Mouse (Mus musculus): ENCODE measurements around the gene Gm49354. TPM values are rescaled to one million over a fixed set of nuclear protein-coding genes. Genes with fewer than 3 reads are reported as not detected.
"Not testable (repeated sequence)": the region's sequence is repeated elsewhere in the genome, so short reads cannot be mapped to it uniquely, and the experiment has no call there.

Gene Gm49354
- polyA plus RNA-seq, 1 experiment from 2014 or later = not detected

DNA sequence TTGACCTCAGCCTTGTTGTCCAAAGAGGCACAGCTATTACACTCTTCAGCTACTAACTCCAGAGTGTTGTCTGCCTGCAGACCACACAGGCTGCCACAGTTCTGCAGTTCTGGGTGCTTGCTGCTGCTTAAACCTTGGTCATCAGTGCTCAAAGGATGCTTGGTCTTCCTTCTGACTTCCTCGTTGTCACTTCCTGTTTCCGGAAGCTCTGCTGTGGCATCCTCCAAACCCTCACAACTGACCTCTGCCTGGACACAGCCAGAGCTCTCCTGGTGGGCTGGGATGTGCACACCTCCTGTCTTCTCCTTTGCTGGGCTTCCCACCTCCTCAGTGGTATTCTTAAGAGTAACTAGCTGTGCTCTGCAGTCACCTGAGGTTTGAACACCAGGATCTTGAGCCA, 18.0 kb upstream of the Gm49354 start:
- no peaks in the 10 kb centered on the region for H3K4me1 ChIP-seq (ENCODE audit: control insufficient read depth, insufficient read depth, low read length)
- no peaks in the 10 kb centered on the region for H3K27me3 ChIP-seq (ENCODE audit: control insufficient read depth, insufficient read depth, low read length)
- no peak overlapping the region for H3K4me2 ChIP-seq (replicated peaks; ENCODE audit: low read depth, low read length)
- H3K9me3 ChIP-seq (ENCODE audit: control insufficient read depth, low read length) = no peaks in the 10 kb centered on the region
- WGBS = 84% methylated on average over 2 of the region's 2 CpGs
- H3K9ac ChIP-seq (ENCODE audit: low read depth, low read length) = no peak overlapping the region
- H3K4me3 ChIP-seq (ENCODE audit: low read length) = no peak overlapping the region
- no peak for ATAC-seq (ENCODE audit: low FRiP score, low TSS enrichment)
- peaks cover 98% of the 10 kb centered on the region for H3K36me3 ChIP-seq (ENCODE audit: control insufficient read depth, insufficient read depth, low read length)
- H3K27ac ChIP-seq (ENCODE audit: low read depth, low read length) = no peak overlapping the region

DNA sequence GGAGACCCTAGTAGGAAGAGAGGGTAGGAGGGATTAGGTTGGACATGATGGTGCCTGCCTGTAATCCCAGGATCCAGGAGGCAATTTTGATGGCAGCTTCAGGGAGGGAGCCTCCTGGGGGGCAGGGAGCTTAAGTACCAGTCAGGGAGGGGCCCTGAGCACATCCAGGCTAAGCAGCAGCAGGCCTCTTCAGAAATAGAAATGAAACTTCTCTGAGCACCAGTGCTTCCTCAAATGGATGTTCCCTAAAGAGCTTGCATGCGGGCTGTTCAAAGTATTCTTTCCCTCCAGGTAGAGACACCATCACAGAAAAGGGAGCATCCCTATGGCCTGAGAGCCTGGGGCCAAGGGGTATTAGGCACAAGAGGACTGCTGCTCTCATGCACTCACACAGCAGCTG, 16.3 kb upstream of the Gm49354 start:
- no peaks in the 10 kb centered on the region for H3K27me3 ChIP-seq (ENCODE audit: control insufficient read depth, insufficient read depth, low read length)
- no peak overlapping the region for H3K4me3 ChIP-seq (ENCODE audit: low read length)
- H3K36me3 ChIP-seq (ENCODE audit: control insufficient read depth, insufficient read depth, low read length) = peaks cover 97% of the 10 kb centered on the region
- no peak for ATAC-seq (ENCODE audit: low FRiP score, low TSS enrichment)
- WGBS = 100% methylated on average over 1 of the region's 1 CpGs
- H3K4me2 ChIP-seq (replicated peaks; ENCODE audit: low read depth, low read length) = no peak overlapping the region
- H3K4me1 ChIP-seq (ENCODE audit: control insufficient read depth, insufficient read depth, low read length) = no peaks in the 10 kb centered on the region
- no peak overlapping the region for H3K9ac ChIP-seq (ENCODE audit: low read depth, low read length)
- H3K9me3 ChIP-seq (ENCODE audit: control insufficient read depth, low read length) = no peaks in the 10 kb centered on the region
- no peak overlapping the region for H3K27ac ChIP-seq (ENCODE audit: low read depth, low read length)

DNA sequence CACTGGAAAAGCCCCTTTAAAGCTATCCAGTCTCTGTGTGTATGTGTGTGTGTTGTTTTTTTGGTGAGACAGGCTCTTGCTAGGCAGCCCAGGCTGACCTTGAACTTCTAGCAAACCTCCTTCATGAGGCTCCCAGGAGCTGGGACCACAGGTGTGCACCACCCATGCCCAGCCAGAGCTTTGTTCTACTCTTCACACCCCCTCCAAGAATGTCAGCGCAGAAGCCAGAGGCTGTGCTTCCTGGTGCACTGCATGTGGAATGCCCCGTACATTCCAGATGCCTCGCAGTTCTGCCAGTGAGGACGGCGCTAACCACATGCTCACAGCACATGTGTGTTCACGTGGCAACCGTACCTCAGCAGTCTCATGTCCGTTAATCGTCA, 14.4 kb upstream of the Gm49354 start:
- no peaks in the 10 kb centered on the region for H3K4me1 ChIP-seq (ENCODE audit: control insufficient read depth, insufficient read depth, low read length)
- H3K9me3 ChIP-seq (ENCODE audit: control insufficient read depth, low read length) = no peaks in the 10 kb centered on the region
- ATAC-seq (ENCODE audit: low FRiP score, low TSS enrichment) = no peak
- H3K27ac ChIP-seq (ENCODE audit: low read depth, low read length) = no peak overlapping the region
- no peak overlapping the region for H3K4me3 ChIP-seq (ENCODE audit: low read length)
- H3K27me3 ChIP-seq (ENCODE audit: control insufficient read depth, insufficient read depth, low read length) = no peaks in the 10 kb centered on the region
- H3K36me3 ChIP-seq (ENCODE audit: control insufficient read depth, insufficient read depth, low read length) = peaks cover 97% of the 10 kb centered on the region
- no peak overlapping the region for H3K4me2 ChIP-seq (replicated peaks; ENCODE audit: low read depth, low read length)
- no peak overlapping the region for H3K9ac ChIP-seq (ENCODE audit: low read depth, low read length)
- WGBS = 94% methylated on average over 9 of the region's 9 CpGs

DNA sequence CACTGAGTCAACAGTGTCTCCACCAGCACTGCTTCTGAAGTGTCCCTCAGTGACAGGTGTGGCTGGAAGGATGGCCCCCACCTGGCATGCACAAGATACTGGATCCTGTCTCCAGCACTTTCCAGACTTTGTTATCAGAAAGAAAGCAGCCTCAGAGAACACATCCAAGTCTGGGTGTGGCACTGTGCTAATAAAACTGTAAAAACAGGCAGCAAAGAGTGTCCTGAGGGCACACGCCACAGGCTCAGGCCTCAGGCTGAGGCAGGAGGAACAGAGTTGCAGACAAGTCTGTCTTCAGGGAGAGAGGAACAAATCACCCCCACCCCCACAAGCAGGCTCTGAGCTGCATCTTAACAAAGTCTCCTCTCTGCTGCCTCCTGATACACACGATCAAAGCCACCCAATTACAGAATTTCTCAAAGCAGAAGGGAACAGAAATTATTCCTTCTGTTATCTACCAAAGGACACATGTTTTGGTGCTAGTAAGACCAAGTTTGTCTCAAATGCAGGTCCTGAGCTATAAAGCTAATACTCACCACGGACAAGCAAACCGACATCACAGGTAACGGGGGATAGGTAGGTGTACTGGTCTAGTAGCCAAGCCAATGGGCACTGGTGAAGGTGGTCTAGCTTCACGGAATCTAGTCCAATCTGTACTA, 13.9 kb upstream of the Gm49354 start:
- H3K4me1 ChIP-seq (ENCODE audit: control insufficient read depth, insufficient read depth, low read length) = no peaks in the 10 kb centered on the region
- 90% methylated on average over 6 of the region's 6 CpGs for WGBS
- ATAC-seq (ENCODE audit: low FRiP score, low TSS enrichment) = no peak
- H3K27me3 ChIP-seq (ENCODE audit: control insufficient read depth, insufficient read depth, low read length) = no peaks in the 10 kb centered on the region
- H3K36me3 ChIP-seq (ENCODE audit: control insufficient read depth, insufficient read depth, low read length) = peaks cover 98% of the 10 kb centered on the region
- H3K4me2 ChIP-seq (replicated peaks; ENCODE audit: low read depth, low read length) = no peak overlapping the region
- H3K4me3 ChIP-seq (ENCODE audit: low read length) = no peak overlapping the region
- no peak overlapping the region for H3K9ac ChIP-seq (ENCODE audit: low read depth, low read length)
- H3K9me3 ChIP-seq (ENCODE audit: control insufficient read depth, low read length) = no peaks in the 10 kb centered on the region
- H3K27ac ChIP-seq (ENCODE audit: low read depth, low read length) = no peak overlapping the region

DNA sequence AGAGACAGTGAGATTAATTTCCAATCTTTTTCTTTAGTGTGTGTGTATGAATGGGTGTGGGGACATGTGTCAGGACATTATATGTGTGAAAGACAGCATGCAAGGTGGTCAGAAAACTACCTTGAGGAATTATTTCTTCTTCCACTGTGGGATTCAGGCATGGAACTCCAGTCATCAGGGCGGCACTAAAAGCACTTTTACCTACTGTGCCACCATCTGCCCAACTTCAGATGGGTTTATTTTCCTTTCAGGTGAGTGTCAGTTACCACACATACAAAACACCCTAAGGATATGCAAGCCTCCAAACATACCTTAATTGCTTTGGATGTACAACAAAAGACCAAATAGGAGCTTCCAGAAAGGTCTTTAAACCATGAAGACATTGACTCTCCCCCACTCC, 12.7 kb upstream of the Gm49354 start:
- H3K27me3 ChIP-seq (ENCODE audit: control insufficient read depth, insufficient read depth, low read length) = no peaks in the 10 kb centered on the region
- H3K9me3 ChIP-seq (ENCODE audit: control insufficient read depth, low read length) = no peaks in the 10 kb centered on the region
- 89% methylated on average over 1 of the region's 1 CpGs for WGBS
- H3K9ac ChIP-seq (ENCODE audit: low read depth, low read length) = no peak overlapping the region
- no peaks in the 10 kb centered on the region for H3K4me1 ChIP-seq (ENCODE audit: control insufficient read depth, insufficient read depth, low read length)
- H3K4me2 ChIP-seq (replicated peaks; ENCODE audit: low read depth, low read length) = no peak overlapping the region
- ATAC-seq (ENCODE audit: low FRiP score, low TSS enrichment) = no peak
- H3K36me3 ChIP-seq (ENCODE audit: control insufficient read depth, insufficient read depth, low read length) = peaks cover 98% of the 10 kb centered on the region
- no peak overlapping the region for H3K4me3 ChIP-seq (ENCODE audit: low read length)
- H3K27ac ChIP-seq (ENCODE audit: low read depth, low read length) = no peak overlapping the region

DNA sequence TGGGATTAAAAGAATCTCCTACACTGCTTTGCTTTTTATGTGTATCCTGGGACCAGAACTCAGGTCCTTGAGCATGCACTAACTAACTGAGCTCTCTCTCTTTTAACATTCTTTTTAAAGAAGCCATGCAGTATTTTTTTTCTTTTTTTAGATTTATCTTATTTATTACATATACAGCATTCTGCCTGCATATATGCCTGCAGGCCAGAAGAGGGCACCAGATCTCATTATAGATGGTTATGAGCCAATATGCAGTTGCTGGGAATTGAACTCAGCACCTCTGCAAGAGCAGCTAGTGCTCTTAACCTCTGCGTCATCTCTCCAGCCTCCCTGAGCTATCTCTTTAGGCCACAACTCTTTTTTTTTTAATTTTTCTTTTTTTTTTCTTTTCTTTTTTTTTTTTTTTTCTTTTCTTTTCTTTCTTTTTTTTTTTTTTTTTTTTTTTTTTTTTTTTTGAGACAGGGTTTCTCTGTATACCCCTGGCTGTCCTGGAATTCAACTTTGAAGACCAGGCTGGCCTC, 2.2 kb downstream of the Gm49354 start:
- H3K9me3 ChIP-seq (ENCODE audit: control insufficient read depth, low read length); H3K4me2 ChIP-seq (replicated peaks; ENCODE audit: low read depth, low read length); ATAC-seq (ENCODE audit: low FRiP score, low TSS enrichment); H3K4me3 ChIP-seq (ENCODE audit: low read length); H3K9ac ChIP-seq (ENCODE audit: low read depth, low read length); H3K4me1 ChIP-seq (ENCODE audit: control insufficient read depth, insufficient read depth, low read length); H3K27ac ChIP-seq (ENCODE audit: low read depth, low read length); H3K27me3 ChIP-seq (ENCODE audit: control insufficient read depth, insufficient read depth, low read length): not testable (repeated sequence)
- peaks cover 91% of the 10 kb centered on the region for H3K36me3 ChIP-seq (ENCODE audit: control insufficient read depth, insufficient read depth, low read length)
- 94% methylated on average over 1 of the region's 1 CpGs for WGBS

DNA sequence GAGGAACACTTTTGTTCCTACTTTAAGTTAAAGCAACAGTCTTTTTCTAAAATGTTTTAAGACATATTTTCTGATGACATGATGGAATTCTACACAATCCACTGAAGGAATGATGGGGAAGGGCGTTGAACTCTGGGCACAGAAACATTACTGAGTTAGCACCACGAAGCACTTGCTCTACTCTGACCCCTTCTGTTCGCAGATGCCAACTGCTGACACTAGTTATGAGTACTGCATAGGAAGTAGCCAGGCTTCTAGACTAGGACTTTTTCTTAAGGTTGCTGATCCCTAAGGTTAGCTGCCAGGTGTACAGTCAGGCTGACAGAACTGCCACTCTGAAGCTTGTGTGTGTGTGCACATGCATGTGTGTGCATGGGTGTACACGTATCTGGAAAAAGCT, 2.8 kb downstream of the Gm49354 start:
- H3K27me3 ChIP-seq (ENCODE audit: control insufficient read depth, insufficient read depth, low read length) = no peaks in the 10 kb centered on the region
- ATAC-seq (ENCODE audit: low FRiP score, low TSS enrichment) = no peak; the same call in 1 of the 2 replicates
- H3K4me1 ChIP-seq (ENCODE audit: control insufficient read depth, insufficient read depth, low read length) = no peaks in the 10 kb centered on the region
- no peaks in the 10 kb centered on the region for H3K9me3 ChIP-seq (ENCODE audit: control insufficient read depth, low read length)
- no peak overlapping the region for H3K9ac ChIP-seq (ENCODE audit: low read depth, low read length)
- H3K36me3 ChIP-seq (ENCODE audit: control insufficient read depth, insufficient read depth, low read length) = peaks cover 85% of the 10 kb centered on the region
- WGBS = 89% methylated on average over 4 of the region's 4 CpGs
- no peak overlapping the region for H3K4me3 ChIP-seq (ENCODE audit: low read length)
- no peak overlapping the region for H3K27ac ChIP-seq (ENCODE audit: low read depth, low read length)
- H3K4me2 ChIP-seq (replicated peaks; ENCODE audit: low read depth, low read length) = no peak overlapping the region

DNA sequence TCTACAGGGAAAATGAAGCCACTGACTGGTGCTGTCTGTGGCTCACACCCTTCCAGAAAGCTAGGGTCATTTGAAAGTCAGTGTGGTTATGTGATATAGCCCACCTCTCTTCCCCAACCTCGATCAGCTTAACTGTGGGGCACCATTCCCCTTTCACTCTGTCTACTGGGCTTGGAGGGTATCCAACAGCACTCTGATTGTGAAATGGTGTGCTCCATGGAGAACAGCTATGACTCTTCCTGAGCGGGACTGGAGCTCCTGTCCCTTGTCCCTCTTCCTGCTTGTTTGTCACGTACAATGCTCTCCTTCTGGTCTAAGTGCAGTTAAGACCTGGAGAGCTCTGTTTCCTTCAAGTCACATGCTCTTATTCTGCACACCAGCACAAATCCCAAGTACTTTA, 6.9 kb downstream of the Gm49354 start:
- H3K4me1 ChIP-seq (ENCODE audit: control insufficient read depth, insufficient read depth, low read length) = peaks cover 4% of the 10 kb centered on the region; the same call in 1 of the 2 replicates
- WGBS = 90% methylated on average over 3 of the region's 3 CpGs
- no peak overlapping the region for H3K27ac ChIP-seq (ENCODE audit: low read depth, low read length)
- peaks cover 67% of the 10 kb centered on the region for H3K36me3 ChIP-seq (ENCODE audit: control insufficient read depth, insufficient read depth, low read length)
- no peak overlapping the region for H3K9ac ChIP-seq (ENCODE audit: low read depth, low read length)
- no peaks in the 10 kb centered on the region for H3K27me3 ChIP-seq (ENCODE audit: control insufficient read depth, insufficient read depth, low read length)
- H3K4me2 ChIP-seq (replicated peaks; ENCODE audit: low read depth, low read length) = no peak overlapping the region
- ATAC-seq (ENCODE audit: low FRiP score, low TSS enrichment) = no peak
- no peaks in the 10 kb centered on the region for H3K9me3 ChIP-seq (ENCODE audit: control insufficient read depth, low read length)
- no peak overlapping the region for H3K4me3 ChIP-seq (ENCODE audit: low read length)

DNA sequence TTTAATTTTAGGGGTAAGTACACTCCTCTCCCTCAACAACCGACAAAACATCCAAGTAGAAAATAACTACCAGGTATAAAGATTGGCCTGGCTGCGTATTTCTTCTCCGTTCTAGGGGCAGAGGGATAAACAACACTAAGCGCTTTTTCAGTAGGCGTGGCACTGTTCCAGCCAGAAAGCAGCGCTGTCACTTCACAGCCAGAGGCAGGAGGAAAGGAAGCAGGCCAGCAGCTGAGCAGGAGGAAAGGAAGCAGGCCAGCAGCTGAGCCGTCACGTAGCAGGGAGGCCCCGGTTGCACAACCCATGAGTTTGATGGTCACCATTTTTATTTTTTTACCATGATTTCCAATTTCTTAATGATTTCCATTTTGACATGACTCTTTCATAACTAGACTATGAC, 10.8 kb downstream of the Gm49354 start:
- H3K4me3 ChIP-seq (ENCODE audit: low read length) = no peak overlapping the region
- ATAC-seq (ENCODE audit: low FRiP score, low TSS enrichment) = no peak
- no peaks in the 10 kb centered on the region for H3K27me3 ChIP-seq (ENCODE audit: control insufficient read depth, insufficient read depth, low read length)
- H3K27ac ChIP-seq (ENCODE audit: low read depth, low read length) = peak overlapping the region; percentile 92; the same call in 1 of the 2 replicates
- 54% methylated on average over 9 of the region's 9 CpGs for WGBS
- peaks cover 28% of the 10 kb centered on the region for H3K4me1 ChIP-seq (ENCODE audit: control insufficient read depth, insufficient read depth, low read length)
- no peaks in the 10 kb centered on the region for H3K9me3 ChIP-seq (ENCODE audit: control insufficient read depth, low read length)
- no peak overlapping the region; the same call in 1 of the 2 replicates for H3K9ac ChIP-seq (ENCODE audit: low read depth, low read length)
- peaks cover 32% of the 10 kb centered on the region for H3K36me3 ChIP-seq (ENCODE audit: control insufficient read depth, insufficient read depth, low read length)
- 0 out of 2 replicates have a peak overlapping the region, but pooled peaks have one; percentile 48 for H3K4me2 ChIP-seq (replicated peaks; ENCODE audit: low read depth, low read length)
